Mouse (Mus musculus): ENCODE data around the gene Ampd3. TPM values are rescaled to one million over a fixed set of nuclear protein-coding genes. Genes with fewer than 3 reads are reported as not detected.

Ampd3 gene
- 0.81 and 0.95 TPM in 2 replicates for polyA plus RNA-seq (2016; fragmentation: Nextera tagmentation; extraction: Ambion mirVana)

- Histone ChIP-seq H3K4me3 (peak within 1 kb of the TSS; percentile 67), H3K27ac (replicated peaks) (peak within 1 kb of the TSS; percentile 76), H3K4me1 (peaks cover 19% of the 10 kb centered on the region), H3K27me3 (ENCODE audit: low read depth, poor library complexity, severe bottlenecking) (peaks cover 61% of the 10 kb centered on the region), H3K36me3 (no peaks in the 10 kb centered on the region), H3K9me3 (replicated peaks) (no peaks in the 10 kb centered on the region)
- WGBS, result 19% methylated on average over 16 of the region's 16 CpGs
- no peak for DNase-seq (ENCODE audit: low spot score)
Observed at GRCm38 (mm10) chr7:110768001-110768400, at the start of gene Ampd3. TSS of gene Ampd3 (plus strand) at chr7:110768206.

GRCm38 (mm10) chr7:110718505-110718904, 49.5 kb upstream of the Ampd3 start:
- no peak for DNase-seq (ENCODE audit: low spot score)
- no peaks in the 10 kb centered on the region; the same call in 1 of the 2 replicates for H3K27me3 ChIP-seq (ENCODE audit: low read depth, poor library complexity, severe bottlenecking)
- WGBS, result 79% methylated on average over 6 of the region's 6 CpGs

GRCm38 (mm10) chr7:110719857-110720256, 48.1 kb upstream of the Ampd3 start:
- H3K4me1 ChIP-seq, result no peaks in the 10 kb centered on the region
- 88% methylated on average over 4 of the region's 4 CpGs for WGBS
- H3K36me3 ChIP-seq, result no peaks in the 10 kb centered on the region
- no peaks in the 10 kb centered on the region; the same call in 1 of the 2 replicates for H3K27me3 ChIP-seq (ENCODE audit: low read depth, poor library complexity, severe bottlenecking)
- no peak overlapping the region for H3K27ac ChIP-seq (replicated peaks)
- no peaks in the 10 kb centered on the region for H3K9me3 ChIP-seq (replicated peaks)
- no peak overlapping the region for H3K4me3 ChIP-seq
- no peak for DNase-seq (ENCODE audit: low spot score)

More at GRCm38 (mm10) chr7:110718505-110718904, 49.5 kb upstream of the Ampd3 start:
- Histone ChIP-seq H3K36me3 (no peaks in the 10 kb centered on the region), H3K4me1 (no peaks in the 10 kb centered on the region), H3K4me3 (no peak overlapping the region), H3K27ac (replicated peaks) (no peak overlapping the region), H3K9me3 (replicated peaks) (no peaks in the 10 kb centered on the region)

GRCm38 (mm10) chr7:110722183-110722582, 45.8 kb upstream of the Ampd3 start:
- no peaks in the 10 kb centered on the region for H3K36me3 ChIP-seq
- no peak for DNase-seq (ENCODE audit: low spot score)
- H3K9me3 ChIP-seq (replicated peaks), result no peaks in the 10 kb centered on the region
- no peaks in the 10 kb centered on the region for H3K4me1 ChIP-seq
- H3K4me3 ChIP-seq, result no peak overlapping the region
- H3K27ac ChIP-seq (replicated peaks), result no peak overlapping the region
- WGBS, result 90% methylated on average over 4 of the region's 4 CpGs
- H3K27me3 ChIP-seq (ENCODE audit: low read depth, poor library complexity, severe bottlenecking), result no peaks in the 10 kb centered on the region

- WGBS, result 38% methylated on average over 2 of the region's 2 CpGs
- no peaks in the 10 kb centered on the region for H3K27me3 ChIP-seq (ENCODE audit: low read depth, poor library complexity, severe bottlenecking)
- H3K36me3 ChIP-seq, result no peaks in the 10 kb centered on the region
- no peak overlapping the region for H3K4me3 ChIP-seq
- no peak overlapping the region for H3K27ac ChIP-seq (replicated peaks)
- DNase-seq (ENCODE audit: low spot score), result peak; percentile 55
- H3K4me1 ChIP-seq, result peaks cover 30% of the 10 kb centered on the region
- H3K9me3 ChIP-seq (replicated peaks), result no peaks in the 10 kb centered on the region
Observed at GRCm38 (mm10) chr7:110727049-110727448, 41.0 kb upstream of the Ampd3 start.

- no peak for DNase-seq (ENCODE audit: low spot score)
- WGBS, result 70% methylated on average over 3 of the region's 3 CpGs
- no peaks in the 10 kb centered on the region for H3K36me3 ChIP-seq
- H3K27ac ChIP-seq (replicated peaks), result no peak overlapping the region
- H3K4me1 ChIP-seq, result peaks cover 32% of the 10 kb centered on the region
- H3K9me3 ChIP-seq (replicated peaks), result no peaks in the 10 kb centered on the region
- H3K27me3 ChIP-seq (ENCODE audit: low read depth, poor library complexity, severe bottlenecking), result no peaks in the 10 kb centered on the region
- no peak overlapping the region for H3K4me3 ChIP-seq
Observed at GRCm38 (mm10) chr7:110728876-110729275, 39.1 kb upstream of the Ampd3 start.

GRCm38 (mm10) chr7:110729295-110729694, 38.7 kb upstream of the Ampd3 start:
- no peak overlapping the region for H3K27ac ChIP-seq (replicated peaks)
- peaks cover 32% of the 10 kb centered on the region for H3K4me1 ChIP-seq
- 55% methylated on average over 6 of the region's 6 CpGs for WGBS
- no peaks in the 10 kb centered on the region for H3K36me3 ChIP-seq
- no peak for DNase-seq (ENCODE audit: low spot score)
- H3K4me3 ChIP-seq, result no peak overlapping the region
- no peaks in the 10 kb centered on the region for H3K9me3 ChIP-seq (replicated peaks)
- no peaks in the 10 kb centered on the region for H3K27me3 ChIP-seq (ENCODE audit: low read depth, poor library complexity, severe bottlenecking)

GRCm38 (mm10) chr7:110731091-110731967, 36.7 kb upstream of the Ampd3 start:
- H3K4me3 ChIP-seq, result no peak overlapping the region
- H3K27ac ChIP-seq (replicated peaks), result peak overlapping the region; percentile 75
- no peaks in the 10 kb centered on the region for H3K27me3 ChIP-seq (ENCODE audit: low read depth, poor library complexity, severe bottlenecking)
- DNase-seq (ENCODE audit: low spot score), result peak; percentile 29
- 49% methylated on average over 6 of the region's 6 CpGs for WGBS
- peaks cover 32% of the 10 kb centered on the region for H3K4me1 ChIP-seq
- H3K9me3 ChIP-seq (replicated peaks), result 0 out of 2 replicates have a peak, but pooled peaks cover 3% of the 10 kb centered on the region
- no peaks in the 10 kb centered on the region for H3K36me3 ChIP-seq

- H3K36me3 ChIP-seq, result no peaks in the 10 kb centered on the region
- peaks cover 32% of the 10 kb centered on the region for H3K4me1 ChIP-seq
- peak overlapping the region; percentile 75 for H3K27ac ChIP-seq (replicated peaks)
- no peak for DNase-seq (ENCODE audit: low spot score)
- 87% methylated on average over 12 of the region's 12 CpGs for WGBS
- H3K9me3 ChIP-seq (replicated peaks), result 0 out of 2 replicates have a peak, but pooled peaks cover 6% of the 10 kb centered on the region
- H3K4me3 ChIP-seq, result no peak overlapping the region
- H3K27me3 ChIP-seq (ENCODE audit: low read depth, poor library complexity, severe bottlenecking), result no peaks in the 10 kb centered on the region
Observed at GRCm38 (mm10) chr7:110732001-110732632, 35.9 kb upstream of the Ampd3 start.

GRCm38 (mm10) chr7:110736914-110737313, 31.1 kb upstream of the Ampd3 start:
- WGBS, result 51% methylated on average over 2 of the region's 2 CpGs
- no peak overlapping the region for H3K4me3 ChIP-seq
- no peak for DNase-seq (ENCODE audit: low spot score)
- H3K4me1 ChIP-seq, result peaks cover 14% of the 10 kb centered on the region
- H3K36me3 ChIP-seq, result no peaks in the 10 kb centered on the region
- H3K27ac ChIP-seq (replicated peaks), result no peak overlapping the region
- 0 out of 2 replicates have a peak, but pooled peaks cover 6% of the 10 kb centered on the region for H3K9me3 ChIP-seq (replicated peaks)
- no peaks in the 10 kb centered on the region for H3K27me3 ChIP-seq (ENCODE audit: low read depth, poor library complexity, severe bottlenecking)

- Histone ChIP-seq H3K4me3 (no peak overlapping the region), H3K27ac (replicated peaks) (no peak overlapping the region), H3K36me3 (no peaks in the 10 kb centered on the region), H3K9me3 (replicated peaks) (0 out of 2 replicates have a peak, but pooled peaks cover 6% of the 10 kb centered on the region), H3K4me1 (peaks cover 11% of the 10 kb centered on the region), H3K27me3 (ENCODE audit: low read depth, poor library complexity, severe bottlenecking) (no peaks in the 10 kb centered on the region)
- 56% methylated on average over 5 of the region's 5 CpGs for WGBS
- DNase-seq (ENCODE audit: low spot score), result no peak
Observed at GRCm38 (mm10) chr7:110739764-110740163, 28.2 kb upstream of the Ampd3 start.

- no peak overlapping the region for H3K27ac ChIP-seq (replicated peaks)
- DNase-seq (ENCODE audit: low spot score), result no peak
Observed at GRCm38 (mm10) chr7:110740188-110740587, 27.8 kb upstream of the Ampd3 start.

GRCm38 (mm10) chr7:110742022-110742421, 26.0 kb upstream of the Ampd3 start:
- no peak overlapping the region for H3K4me3 ChIP-seq
- no peaks in the 10 kb centered on the region for H3K27me3 ChIP-seq (ENCODE audit: low read depth, poor library complexity, severe bottlenecking)
- no peak overlapping the region for H3K27ac ChIP-seq (replicated peaks)
- H3K4me1 ChIP-seq, result peaks cover 11% of the 10 kb centered on the region
- 86% methylated on average over 5 of the region's 5 CpGs for WGBS
- H3K9me3 ChIP-seq (replicated peaks), result no peaks in the 10 kb centered on the region
- no peaks in the 10 kb centered on the region for H3K36me3 ChIP-seq
- no peak for DNase-seq (ENCODE audit: low spot score)

More at GRCm38 (mm10) chr7:110740188-110740587, 27.8 kb upstream of the Ampd3 start:
- Histone ChIP-seq H3K36me3 (no peaks in the 10 kb centered on the region), H3K4me1 (peaks cover 11% of the 10 kb centered on the region), H3K9me3 (replicated peaks) (0 out of 2 replicates have a peak, but pooled peaks cover 6% of the 10 kb centered on the region), H3K27me3 (ENCODE audit: low read depth, poor library complexity, severe bottlenecking) (no peaks in the 10 kb centered on the region), H3K4me3 (no peak overlapping the region)
- WGBS, result 39% methylated on average over 2 of the region's 2 CpGs

Measured in midbrain, embryonic 10.5 days (tissue).